Mouse (Mus musculus): Measurements from ENCODE around the gene Fos.

- TF ChIP-seq EP300 (optimal IDR thresholded peaks at IDR 0.05): no peak
- no peak for TF ChIP-seq CTCF (IDR thresholded peaks at IDR 0.05; ENCODE audit: low read depth)
Observed at GRCm38 (mm10) chr12:85514958-85515357, 41.3 kb downstream of the Fos start.
